Mouse (Mus musculus) intestine, embryonic 15.5 days (tissue): Measurements from ENCODE around the gene Olfr874. TPM values are rescaled to one million over a fixed set of nuclear protein-coding genes. Genes with fewer than 3 reads are reported as not detected.
"Not testable (repeated sequence)": the region's sequence is repeated elsewhere in the genome, so short reads cannot be mapped to it uniquely, and the experiment has no call there.

Source experiments
- ATAC-seq: fragments of 200-750 bp; cut with Nextera tagmentation; 2 replicates; pipeline ENCODE4 v1.8.0; 2017; ENCODE audit warnings: moderate TSS enrichment, moderate library complexity
- H3K27ac ChIP-seq: fragments of 300-500 bp; sonication (generic); 2 replicates; pipeline ENCODE4 v1.5.1; 2015; ENCODE audit warnings: mild to moderate bottlenecking, inconsistent platforms
- H3K27me3 ChIP-seq: fragments of 300-500 bp; sonication (generic); replicated peaks from 2 replicates; pipeline ENCODE4 v1.6.1; 2015; ENCODE audit warnings: inconsistent platforms
- H3K36me3 ChIP-seq: fragments of 300-500 bp; sonication (generic); 2 replicates; pipeline ENCODE4 v1.6.1; 2015; ENCODE audit warnings: inconsistent platforms
- H3K4me1 ChIP-seq: fragments of 300-500 bp; sonication (generic); replicated peaks from 2 replicates; pipeline ENCODE4 v1.6.1; 2015; ENCODE audit warnings: inconsistent platforms
- H3K4me2 ChIP-seq: fragments of 300-500 bp; sonication (generic); replicated peaks from 2 replicates; pipeline ENCODE4 v1.6.1; 2015; ENCODE audit warnings: mild to moderate bottlenecking, inconsistent platforms
- H3K4me3 ChIP-seq: fragments of 300-500 bp; sonication (generic); replicated peaks from 2 replicates; pipeline ENCODE4 v1.5.1; 2015; ENCODE audit warnings: inconsistent platforms
- H3K9ac ChIP-seq: fragments of 300-500 bp; sonication (generic); 2 replicates; pipeline ENCODE4 v1.6.1; 2015; ENCODE audit warnings: inconsistent platforms
- H3K9me3 ChIP-seq: fragments of 300-500 bp; sonication (generic); 2 replicates; pipeline ENCODE4 v1.6.1; 2016; ENCODE audit warnings: inconsistent platforms
- WGBS: fragments of 180-500 bp; shearing (Covaris S2); methylation state at CpG from one replicate; pipeline ENCODE4 v1.1.7; 2015; 5-methylcytosine and 5-hydroxymethylcytosine counted together
- polyA plus RNA-seq: library from polyadenylated mRNA; unstranded; fragments of >200 nt; fragmentation: Nextera tagmentation; extraction: Ambion mirVana; gene quantifications from 2 replicates; pipeline ENCODE4 v1.2.1, GENCODE M21; 2015

Gene Olfr874
- not detected in 2 replicates for polyA plus RNA-seq

- Histone ChIP-seq H3K36me3 (no peaks in the 10 kb centered on the region), H3K4me3 (no peak within 1 kb of the TSS), H3K27me3 (no peaks in the 10 kb centered on the region), H3K9me3 (no peaks in the 10 kb centered on the region), H3K27ac (no peak within 1 kb of the TSS), H3K4me1 (no peaks in the 10 kb centered on the region), H3K9ac (no peak within 1 kb of the TSS), H3K4me2 (no peak within 1 kb of the TSS)
- ATAC-seq, result no peak
These were observed at the start of gene Olfr874 for GRCm38 (mm10) chr9:37744806-37745205. Olfr874 (plus strand) TSS chr9:37745106.

GRCm38 (mm10) chr9:37716150-37716549 lies 28.8 kb upstream of the Olfr874 start, which contains the start of gene Olfr160:
Olfr160 (minus strand) TSS chr9:37716250.
- H3K27me3 ChIP-seq, result no peaks in the 10 kb centered on the region
- H3K4me3 ChIP-seq, result no peak within 1 kb of the TSS
- no peak within 1 kb of the TSS for H3K27ac ChIP-seq
- ATAC-seq, result no peak
- H3K9me3 ChIP-seq, result no peaks in the 10 kb centered on the region
- 63% methylated on average over 1 of the region's 1 CpGs for WGBS
- no peak within 1 kb of the TSS for H3K4me2 ChIP-seq
- H3K9ac ChIP-seq, result no peak within 1 kb of the TSS
- H3K4me1 ChIP-seq, result no peaks in the 10 kb centered on the region
- H3K36me3 ChIP-seq, result no peaks in the 10 kb centered on the region

- ATAC-seq, result no peak
- Histone ChIP-seq H3K27me3 (no peaks in the 10 kb centered on the region), H3K4me3 (no peak overlapping the region), H3K4me1 (no peaks in the 10 kb centered on the region), H3K9ac (no peak overlapping the region), H3K4me2 (no peak overlapping the region), H3K27ac (no peak overlapping the region), H3K9me3 (no peaks in the 10 kb centered on the region), H3K36me3 (no peaks in the 10 kb centered on the region)
- 94% methylated on average over 1 of the region's 1 CpGs for WGBS
These were observed 10.6 kb upstream of the Olfr874 start for GRCm38 (mm10) chr9:37734310-37734709.

GRCm38 (mm10) chr9:37750319-37751075 lies 5.6 kb downstream of the Olfr874 start:
- 49% methylated on average over 7 of the region's 7 CpGs for WGBS
- Histone ChIP-seq H3K4me2 (no peak overlapping the region), H3K4me3 (no peak overlapping the region), H3K9ac (no peak overlapping the region), H3K27me3 (no peaks in the 10 kb centered on the region), H3K4me1 (no peaks in the 10 kb centered on the region), H3K27ac (no peak overlapping the region), H3K36me3 (no peaks in the 10 kb centered on the region), H3K9me3 (no peaks in the 10 kb centered on the region)
- ATAC-seq, result no peak

- no peaks in the 10 kb centered on the region for H3K9me3 ChIP-seq
These were observed 6.6 kb downstream of the Olfr874 start for GRCm38 (mm10) chr9:37751467-37751866.

GRCm38 (mm10) chr9:37752006-37752405 lies 7.1 kb downstream of the Olfr874 start:
- ATAC-seq, result no peak
- no peak overlapping the region for H3K9ac ChIP-seq
- H3K27ac ChIP-seq, result no peak overlapping the region
- no peaks in the 10 kb centered on the region for H3K9me3 ChIP-seq
- no peak overlapping the region for H3K4me2 ChIP-seq
- no peaks in the 10 kb centered on the region for H3K36me3 ChIP-seq
- WGBS, result 66% methylated on average over 4 of the region's 4 CpGs
- H3K27me3 ChIP-seq, result no peaks in the 10 kb centered on the region
- no peak overlapping the region for H3K4me3 ChIP-seq
- no peaks in the 10 kb centered on the region for H3K4me1 ChIP-seq

More at GRCm38 (mm10) chr9:37751467-37751866, 6.6 kb downstream of the Olfr874 start:
- no peak overlapping the region for H3K4me3 ChIP-seq
- H3K4me2 ChIP-seq, result no peak overlapping the region
- H3K27me3 ChIP-seq, result no peaks in the 10 kb centered on the region
- no peak overlapping the region for H3K9ac ChIP-seq
- ATAC-seq, result no peak
- no peaks in the 10 kb centered on the region for H3K36me3 ChIP-seq
- no peaks in the 10 kb centered on the region for H3K4me1 ChIP-seq
- H3K27ac ChIP-seq, result no peak overlapping the region
- 67% methylated on average over 2 of the region's 2 CpGs for WGBS

GRCm38 (mm10) chr9:37761728-37762127 lies 16.8 kb downstream of the Olfr874 start:
- 83% methylated on average over 2 of the region's 2 CpGs for WGBS
- Histone ChIP-seq H3K4me1 (no peaks in the 10 kb centered on the region), H3K9me3 (no peaks in the 10 kb centered on the region), H3K27me3 (no peaks in the 10 kb centered on the region), H3K4me3 (no peak overlapping the region), H3K9ac (no peak overlapping the region), H3K36me3 (no peaks in the 10 kb centered on the region), H3K27ac (no peak overlapping the region), H3K4me2 (no peak overlapping the region)
- no peak for ATAC-seq

GRCm38 (mm10) chr9:37762541-37762940 lies 17.6 kb downstream of the Olfr874 start:
- Histone ChIP-seq H3K9me3 (no peaks in the 10 kb centered on the region), H3K4me3 (no peak overlapping the region), H3K27ac (no peak overlapping the region), H3K4me2 (no peak overlapping the region), H3K9ac (no peak overlapping the region), H3K36me3 (no peaks in the 10 kb centered on the region), H3K27me3 (no peaks in the 10 kb centered on the region), H3K4me1 (no peaks in the 10 kb centered on the region)
- no peak for ATAC-seq
- 61% methylated on average over 2 of the region's 2 CpGs for WGBS

- no peak overlapping the region for H3K4me2 ChIP-seq
- H3K4me3 ChIP-seq, result no peak overlapping the region
- no peaks in the 10 kb centered on the region for H3K4me1 ChIP-seq
- no peak for ATAC-seq
- H3K27me3 ChIP-seq, result no peaks in the 10 kb centered on the region
- no peak overlapping the region for H3K27ac ChIP-seq
- H3K9me3 ChIP-seq, result no peaks in the 10 kb centered on the region
- H3K9ac ChIP-seq, result no peak overlapping the region
- H3K36me3 ChIP-seq, result no peaks in the 10 kb centered on the region
- WGBS, result 61% methylated on average over 2 of the region's 2 CpGs
These were observed 25.8 kb downstream of the Olfr874 start for GRCm38 (mm10) chr9:37770661-37771060.

GRCm38 (mm10) chr9:37771759-37772158 lies 26.9 kb downstream of the Olfr874 start, which contains the start of gene Olfr875:
Olfr875 (plus strand) TSS chr9:37771857.
- WGBS, result 26% methylated on average over 2 of the region's 2 CpGs
- H3K4me1 ChIP-seq, result no peaks in the 10 kb centered on the region
- ATAC-seq, result no peak

GRCm38 (mm10) chr9:37782766-37783260 lies 37.9 kb downstream of the Olfr874 start:
- Histone ChIP-seq H3K36me3 (no peaks in the 10 kb centered on the region), H3K4me2 (peak overlapping the region; percentile 45), H3K9ac (no peak overlapping the region), H3K27ac (no peak overlapping the region), H3K9me3 (no peaks in the 10 kb centered on the region), H3K4me3 (0 out of 2 replicates have a peak overlapping the region, but pooled peaks have one; percentile 4), H3K4me1 (no peaks in the 10 kb centered on the region; the same call in 1 of the 2 replicates), H3K27me3 (no peaks in the 10 kb centered on the region)
- peak; percentile 56 for ATAC-seq
- 4% methylated on average over 7 of the region's 7 CpGs for WGBS

More at GRCm38 (mm10) chr9:37771759-37772158, 26.9 kb downstream of the Olfr874 start, which contains the start of gene Olfr875:
- no peak within 1 kb of the TSS for H3K9ac ChIP-seq
- no peaks in the 10 kb centered on the region for H3K9me3 ChIP-seq
- no peaks in the 10 kb centered on the region for H3K36me3 ChIP-seq
- no peak within 1 kb of the TSS for H3K4me2 ChIP-seq
- H3K27ac ChIP-seq, result no peak within 1 kb of the TSS
- H3K27me3 ChIP-seq, result no peaks in the 10 kb centered on the region
- H3K4me3 ChIP-seq, result no peak within 1 kb of the TSS

- H3K4me1 ChIP-seq, H3K4me2 ChIP-seq, H3K27ac ChIP-seq, H3K36me3 ChIP-seq, H3K9ac ChIP-seq, H3K9me3 ChIP-seq, H3K4me3 ChIP-seq, H3K27me3 ChIP-seq, ATAC-seq: not testable (repeated sequence)
- 65% methylated on average over 11 of the region's 15 CpGs for WGBS
These were observed 38.8 kb downstream of the Olfr874 start for GRCm38 (mm10) chr9:37783394-37784387.
